Mouse (Mus musculus) liver, embryonic 14.5 days (tissue): ENCODE data around the gene Ddx43.

Experiments used
- CTCF ChIP-seq: IDR thresholded peaks from 2 replicates; pipeline ENCODE4 v1.5.1; 2016; ENCODE audit warnings: antibody characterized with exemption, low read depth, control low read depth
- EP300 ChIP-seq: IDR thresholded peaks from 2 replicates; pipeline ENCODE4 v1.6.1; 2016; ENCODE audit warnings: antibody characterized with exemption, low read depth

GRCm38 (mm10) chr9:78347004-78347403, 48.6 kb upstream of the Ddx43 start:
- TF ChIP-seq CTCF (no peak), EP300 (no peak)
